Mouse (Mus musculus) thymus, postnatal 25 days (tissue): ENCODE measurements around the gene Olfr231.

Experiments
- DNase-seq: peaks from one replicate; pipeline ENCODE4 v3.0.0; 2022

Olfr231 gene

DNA sequence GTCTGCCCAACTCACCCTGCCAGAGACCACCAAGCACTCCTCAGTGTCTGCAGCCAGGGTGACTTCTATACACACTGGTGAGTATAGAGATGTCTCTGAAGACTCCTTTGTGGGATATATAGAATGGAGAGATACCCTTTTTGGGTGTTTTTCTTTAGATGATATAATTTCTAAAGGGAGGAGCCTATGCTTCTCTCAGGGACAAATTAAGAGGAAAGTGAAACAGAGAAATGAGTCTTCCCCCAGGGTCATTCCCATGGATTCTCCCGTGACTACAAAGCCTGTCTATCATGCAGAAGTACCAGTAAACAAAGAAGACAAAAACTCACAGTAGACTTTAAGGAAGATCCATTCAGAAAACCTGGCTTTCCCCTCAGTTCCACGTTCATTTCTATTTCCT lies at the start of gene Olfr231:
Gene Olfr231 (minus strand): TSS at position 101 of the 400 bp plus-strand sequence.
- DNase-seq, result no peak

DNA sequence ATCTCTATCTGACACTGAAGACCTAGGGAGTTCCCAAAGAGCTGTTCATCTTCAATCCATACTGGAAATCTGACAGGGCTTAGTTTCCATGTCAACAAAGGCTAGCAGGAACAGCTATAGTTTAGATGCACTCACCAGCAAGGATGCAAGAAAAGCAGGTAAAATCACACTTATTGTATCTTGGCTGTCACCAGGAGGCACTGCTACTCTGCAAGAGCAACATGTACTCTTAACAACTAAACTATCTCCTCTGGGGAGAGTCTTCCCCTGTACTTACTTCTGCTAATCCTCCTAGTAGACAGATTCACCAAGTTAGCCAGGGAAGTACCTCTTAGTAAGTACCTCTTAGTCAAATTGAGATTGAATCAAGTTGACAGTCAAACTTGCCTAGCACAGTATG lies 48.1 kb upstream of the Olfr231 start:
- DNase-seq, result no peak

DNA sequence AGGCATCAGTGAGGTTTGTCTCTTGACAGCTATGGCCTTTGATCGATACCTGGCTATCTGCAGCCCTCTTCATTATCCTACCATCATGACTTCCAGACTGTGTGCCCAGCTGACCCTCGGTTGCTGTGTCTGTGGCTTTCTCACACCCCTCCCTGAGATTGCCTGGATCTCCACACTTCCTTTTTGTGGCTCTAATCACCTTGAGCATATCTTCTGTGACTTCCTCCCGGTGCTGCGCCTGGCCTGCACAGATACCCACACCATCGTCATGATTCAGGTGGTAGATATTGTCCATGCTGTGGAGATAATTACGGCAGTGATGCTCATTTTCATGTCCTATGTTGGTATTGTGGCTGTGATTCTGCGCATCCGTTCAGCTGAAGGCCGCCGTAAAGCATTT lies 38.1 kb upstream of the Olfr231 start:
- DNase-seq, result no peak

DNA sequence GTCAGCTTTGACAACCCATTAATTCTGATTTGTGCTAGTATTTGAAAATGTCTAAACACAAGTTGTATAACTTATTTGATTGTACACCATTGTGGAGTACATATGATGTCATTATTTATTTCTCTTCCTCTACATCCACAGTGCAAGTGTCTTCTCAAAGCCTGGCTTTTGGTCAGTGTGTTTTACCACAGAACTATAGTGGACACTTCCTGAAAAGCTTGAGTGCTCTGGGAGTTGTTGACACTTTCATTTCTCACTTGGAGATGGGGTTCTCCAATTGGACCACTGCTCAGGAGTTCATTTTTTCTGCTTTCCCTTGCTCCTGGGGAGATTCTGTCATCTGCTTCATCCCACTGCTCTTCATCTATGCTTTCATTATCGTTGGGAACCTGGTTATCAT lies 37.5 kb upstream of the Olfr231 start:
- DNase-seq, result no peak

DNA sequence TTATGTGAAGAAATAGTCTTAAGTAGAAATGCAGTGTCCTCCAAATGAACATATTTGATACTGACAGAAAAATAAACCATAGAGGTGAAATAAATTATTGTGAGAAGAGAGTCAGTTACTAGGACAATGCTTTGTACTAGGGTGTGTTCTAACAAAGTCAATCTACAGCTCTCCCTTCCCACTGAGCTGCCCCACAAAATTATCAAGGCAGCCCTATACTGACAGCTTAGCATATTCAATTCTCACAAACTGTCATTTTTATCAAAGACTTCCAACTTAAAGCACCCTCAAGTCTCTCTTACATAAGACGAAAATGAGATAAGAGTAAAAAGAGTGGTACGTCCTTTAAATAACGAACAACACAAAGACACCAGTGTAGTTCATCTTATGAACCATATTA lies 36.7 kb upstream of the Olfr231 start:
- DNase-seq, result no peak

DNA sequence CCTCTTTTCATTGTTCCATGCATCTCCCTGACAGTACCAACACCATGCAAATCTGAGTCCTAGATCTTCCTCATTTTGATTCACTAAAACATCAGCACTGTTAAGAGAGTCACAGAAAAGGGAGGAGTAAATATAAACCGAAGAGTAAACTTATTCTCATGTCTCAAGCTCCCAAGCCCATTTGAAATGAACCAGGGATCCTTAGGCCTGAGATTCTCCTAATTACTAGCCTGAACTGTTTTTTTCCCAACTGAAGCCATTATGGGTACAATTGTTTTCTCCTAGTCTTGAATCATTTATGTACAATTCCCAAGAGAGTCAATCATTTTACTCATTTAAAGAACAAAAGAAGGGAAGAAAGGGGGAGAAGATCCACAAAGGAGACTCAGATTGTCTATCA lies 34.4 kb upstream of the Olfr231 start, which contains the start of gene Olfr420:
Gene Olfr420 (plus strand): TSS at position 301 of the 400 bp plus-strand sequence.
- DNase-seq, result no peak

DNA sequence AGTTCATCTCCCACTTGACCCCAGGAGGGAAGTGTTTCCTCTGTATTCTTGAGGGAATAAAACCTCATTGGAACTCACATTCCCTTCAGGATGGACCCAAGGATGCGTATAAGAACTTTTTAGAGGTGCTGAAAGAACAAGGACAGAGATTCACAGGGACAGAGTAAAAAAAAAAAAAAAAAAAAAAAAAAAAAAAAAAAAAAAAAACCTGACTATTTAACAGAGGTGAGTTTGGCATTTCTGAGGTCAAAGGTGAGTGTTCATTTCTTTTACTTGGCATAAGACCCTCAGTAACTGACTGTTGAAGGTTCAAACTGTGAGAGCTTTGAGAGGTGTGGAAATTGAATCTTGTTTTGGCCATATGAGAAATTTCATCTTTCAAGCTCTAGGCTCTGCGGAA lies 28.3 kb upstream of the Olfr231 start:
- no peak for DNase-seq

DNA sequence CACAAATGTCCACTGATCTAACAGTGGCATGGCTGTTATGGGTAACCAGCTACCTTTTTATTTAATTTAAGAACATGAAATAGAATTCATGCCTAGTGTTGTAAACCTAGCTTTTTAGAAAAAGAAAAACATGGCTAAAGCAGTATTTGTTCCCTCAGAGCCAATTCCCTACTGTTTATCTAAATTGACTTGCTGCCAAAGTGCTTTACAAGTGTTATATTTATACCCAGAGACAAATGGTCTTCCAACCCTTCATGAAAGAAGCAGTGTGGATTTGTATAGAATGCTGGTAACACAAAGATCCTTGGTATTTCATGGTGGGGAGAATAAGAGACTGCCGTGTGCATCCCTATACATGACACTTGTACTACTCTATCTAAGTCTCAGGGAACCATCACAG lies 25.7 kb upstream of the Olfr231 start:
- no peak for DNase-seq

DNA sequence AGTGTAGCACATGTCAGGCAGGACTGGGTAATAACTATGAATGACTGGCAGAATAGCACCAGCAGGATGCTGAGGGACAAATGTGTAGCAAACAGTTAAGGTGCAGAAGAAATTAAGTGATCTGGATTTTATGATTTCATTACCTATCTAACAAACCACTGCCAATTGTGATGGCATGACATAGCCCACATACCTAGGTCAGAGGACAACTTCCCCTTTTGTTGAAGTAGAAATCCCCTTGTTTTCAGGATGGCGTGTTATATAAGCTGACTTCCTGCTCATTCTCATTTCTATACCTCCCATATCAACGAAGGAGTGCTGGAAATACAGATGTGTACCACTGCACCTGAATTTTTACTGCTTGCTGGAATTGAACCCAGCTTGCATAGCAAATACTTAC lies 20.4 kb upstream of the Olfr231 start:
- DNase-seq, result no peak

DNA sequence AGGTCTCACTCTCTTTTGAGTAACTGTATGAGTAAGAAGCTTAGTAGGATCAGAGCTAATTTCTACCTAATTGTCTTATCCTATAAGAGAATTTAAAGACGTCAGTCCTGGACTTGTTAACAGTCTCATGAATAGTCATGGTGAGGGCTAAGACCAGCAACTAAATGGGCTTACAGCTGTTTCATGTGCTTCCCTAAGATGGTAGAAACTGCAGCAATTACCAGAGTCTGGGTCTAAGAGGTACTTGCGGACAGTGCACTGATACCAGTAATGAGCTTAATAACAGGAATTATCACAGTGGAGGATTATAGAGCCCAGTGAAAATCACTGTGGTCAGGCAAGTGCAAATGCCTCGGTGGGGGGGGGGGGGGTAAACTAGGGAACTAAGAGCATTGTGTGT lies 11.0 kb upstream of the Olfr231 start:
- DNase-seq, result no peak

DNA sequence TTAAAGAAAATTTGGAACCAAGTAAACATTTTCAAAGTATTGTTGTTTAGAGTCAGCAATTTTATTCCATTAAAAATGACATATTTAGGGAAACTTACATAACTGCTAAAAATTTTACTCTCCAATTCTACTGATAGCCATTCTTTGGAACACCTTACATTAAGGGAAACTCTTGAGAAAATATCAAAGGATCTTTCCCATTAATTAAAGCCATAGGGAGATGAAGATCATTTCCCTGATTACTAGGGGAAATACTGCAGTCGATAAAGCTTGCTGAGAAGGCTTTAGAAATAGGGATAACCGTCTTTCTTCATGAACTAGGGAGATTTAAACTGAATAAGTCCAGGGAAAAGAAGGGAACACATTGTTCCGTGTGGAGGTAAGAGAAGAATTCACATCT lies 10.3 kb upstream of the Olfr231 start, which contains the start of gene Olfr424:
Gene Olfr424 (plus strand): TSS at position 301 of the 400 bp plus-strand sequence.
- no peak for DNase-seq

DNA sequence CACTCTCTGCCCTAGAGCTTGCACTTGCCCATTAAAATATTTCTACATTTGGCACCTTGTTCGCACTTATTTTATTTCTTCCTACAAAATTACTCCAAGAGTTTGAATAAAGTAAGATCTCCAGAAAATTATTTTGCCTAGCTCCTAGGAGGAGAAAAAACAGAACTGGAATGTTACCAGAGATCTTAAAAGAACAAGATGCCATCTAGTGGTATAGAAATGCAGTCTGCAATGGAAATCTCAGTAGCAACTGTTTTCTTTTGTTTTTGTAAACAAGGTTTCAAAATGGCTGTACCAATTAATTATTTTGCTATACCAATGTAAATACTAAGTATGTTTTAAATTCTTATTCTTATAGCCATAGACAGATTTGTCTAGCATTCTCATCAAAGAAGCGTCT lies 17.2 kb downstream of the Olfr231 start:
- no peak for DNase-seq

DNA sequence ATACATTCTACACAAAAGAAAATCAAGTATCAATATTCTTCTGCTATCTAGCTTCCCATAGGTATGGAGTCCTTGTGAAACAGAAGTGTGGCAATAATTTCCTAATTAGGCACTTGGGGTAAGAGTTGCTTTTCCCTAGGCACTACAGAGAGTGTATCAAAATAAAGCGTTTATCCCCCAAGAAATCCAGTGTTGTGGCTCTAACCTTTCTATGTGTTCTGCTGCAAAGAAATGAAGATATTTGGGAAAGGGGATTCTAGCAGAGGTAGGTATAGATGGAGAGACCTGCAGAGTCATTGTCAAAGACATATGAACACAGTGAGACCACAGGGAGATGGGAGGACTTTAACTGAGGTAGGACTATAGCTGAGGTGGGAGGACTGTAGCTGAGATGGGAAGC lies 24.4 kb downstream of the Olfr231 start, which contains the start of gene Olfr427:
Gene Olfr427 (plus strand): TSS at position 301 of the 400 bp plus-strand sequence.
- no peak for DNase-seq

DNA sequence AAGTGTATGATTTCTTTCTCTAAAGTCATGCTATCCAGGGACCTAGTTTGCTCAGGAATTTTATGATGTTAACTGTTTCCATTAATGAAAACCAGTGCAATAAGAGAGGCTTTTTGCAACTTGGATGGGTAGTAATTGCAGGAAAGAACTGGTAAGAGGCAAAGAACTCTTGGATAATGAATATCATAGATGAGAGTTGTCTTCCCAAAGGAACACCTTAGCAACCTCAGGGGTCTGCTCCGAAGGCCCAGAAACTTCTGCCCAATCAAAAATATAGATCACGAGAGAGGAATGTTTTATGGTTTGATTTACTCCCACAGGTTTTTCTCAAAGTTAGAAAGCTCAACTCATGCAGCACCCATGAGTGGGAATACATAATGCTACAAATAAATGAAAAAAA lies 36.9 kb downstream of the Olfr231 start, which contains the start of gene Olfr429:
Gene Olfr429 (plus strand): TSS at position 301 of the 400 bp plus-strand sequence.
- no peak for DNase-seq

DNA sequence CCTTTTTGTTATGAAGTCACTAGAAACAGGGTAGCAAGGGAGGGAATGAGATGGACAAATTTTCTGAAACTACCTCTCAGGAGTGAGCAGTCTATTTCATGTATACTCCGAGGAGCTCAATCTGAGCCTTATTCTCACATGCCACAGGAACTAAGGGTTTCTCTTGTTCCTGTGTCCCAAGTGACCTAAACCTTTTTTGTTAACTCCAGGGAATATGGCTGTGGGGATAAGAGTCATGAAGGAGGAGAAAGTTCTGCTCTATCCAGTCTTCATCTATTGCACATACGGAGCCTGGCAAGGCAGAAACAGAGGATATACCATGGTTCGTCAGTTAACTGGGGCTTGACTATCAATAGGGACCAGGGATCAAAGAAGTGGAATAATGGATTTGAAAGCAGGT lies 54.7 kb downstream of the Olfr231 start, which contains the start of gene Olfr430:
Gene Olfr430 (plus strand): TSS at position 301 of the 400 bp plus-strand sequence.
- DNase-seq, result no peak
